Mouse (Mus musculus): Measurements from ENCODE around the gene Id2. TPM values are rescaled to one million over a fixed set of nuclear protein-coding genes. Genes with fewer than 3 reads are reported as not detected.

The Id2 gene
- 81.9 and 156 TPM in 2 replicates for total RNA-seq (2014; rRNA removed)
- polyA plus RNA-seq (2012; rRNA removed), result 172 and 199 TPM in 2 replicates

- Histone ChIP-seq H3K27ac (replicated peaks; ENCODE audit: insufficient read depth, low read depth, low read length) (peak within 1 kb of the TSS; percentile 99), H3K4me1 (ENCODE audit: control insufficient read depth, insufficient read depth, low read length) (peaks cover 8% of the 10 kb centered on the region), H3K27me3 (ENCODE audit: control insufficient read depth, insufficient read depth, low read length) (no peaks in the 10 kb centered on the region), H3K79me2 (ENCODE audit: control insufficient read depth, insufficient read depth, low read length) (peaks cover 7% of the 10 kb centered on the region; the same call in 1 of the 2 replicates), H3K9ac (ENCODE audit: low read depth, low read length) (peak within 1 kb of the TSS; percentile 93), H3K36me3 (ENCODE audit: control insufficient read depth, insufficient read depth, low read length) (peaks cover 4% of the 10 kb centered on the region; the same call in 1 of the 2 replicates), H3K4me3 (ENCODE audit: insufficient read depth, low read depth, low read length) (peak within 1 kb of the TSS; percentile 73)
- TF ChIP-seq POLR2A (IDR thresholded peaks at IDR 0.05; ENCODE audit: extremely low read depth, insufficient read depth, low read length), result no peak
- no peak for TF ChIP-seq CTCF (IDR thresholded peaks at IDR 0.05; ENCODE audit: low read depth, low read length)
- DNase-seq (ENCODE audit: extremely low read depth, low read depth, low spot score), result no peak
- WGBS, result 3% methylated on average over 1 of the region's 1 CpGs
Measured at GRCm38 (mm10) chr12:25097052-25097209, at the start of gene Id2. Gene Id2, minus strand, starts transcription at chr12:25097140.

DNA sequence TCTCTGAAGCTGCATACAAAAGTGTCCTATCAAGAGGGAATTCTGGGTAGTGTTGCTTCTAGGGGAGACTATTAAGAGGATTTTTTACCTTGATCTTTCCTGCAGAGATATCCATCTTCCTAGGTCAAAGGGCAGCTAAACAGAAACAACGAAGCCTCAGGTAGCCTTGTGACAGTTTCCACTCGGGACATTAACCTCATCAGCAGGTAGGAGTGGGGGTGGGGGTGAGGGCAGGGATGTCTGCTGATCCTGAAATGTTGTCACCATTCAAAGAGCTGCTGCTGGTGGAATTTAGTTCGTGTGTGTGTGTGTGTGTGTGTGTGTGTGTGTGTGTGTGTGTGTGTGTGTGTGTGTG, 48.4 kb upstream of the Id2 start:
- Histone ChIP-seq H3K36me3 (ENCODE audit: control insufficient read depth, insufficient read depth, low read length) (no peaks in the 10 kb centered on the region), H3K9ac (ENCODE audit: low read depth, low read length) (no peak overlapping the region), H3K27me3 (ENCODE audit: control insufficient read depth, insufficient read depth, low read length) (no peaks in the 10 kb centered on the region), H3K79me2 (ENCODE audit: control insufficient read depth, insufficient read depth, low read length) (no peaks in the 10 kb centered on the region), H3K4me1 (ENCODE audit: control insufficient read depth, insufficient read depth, low read length) (peaks cover 33% of the 10 kb centered on the region), H3K27ac (replicated peaks; ENCODE audit: insufficient read depth, low read depth, low read length) (peak overlapping the region; percentile 44; the same call in 1 of the 2 replicates), H3K4me3 (ENCODE audit: insufficient read depth, low read depth, low read length) (no peak overlapping the region)
- TF ChIP-seq POLR2A (IDR thresholded peaks at IDR 0.05; ENCODE audit: extremely low read depth, insufficient read depth, low read length) (no peak), CTCF (IDR thresholded peaks at IDR 0.05; ENCODE audit: low read depth, low read length) (no peak)
- WGBS, result 15% methylated on average over 3 of the region's 3 CpGs
- peak; percentile 66 for DNase-seq (ENCODE audit: extremely low read depth, low read depth, low spot score)

DNA sequence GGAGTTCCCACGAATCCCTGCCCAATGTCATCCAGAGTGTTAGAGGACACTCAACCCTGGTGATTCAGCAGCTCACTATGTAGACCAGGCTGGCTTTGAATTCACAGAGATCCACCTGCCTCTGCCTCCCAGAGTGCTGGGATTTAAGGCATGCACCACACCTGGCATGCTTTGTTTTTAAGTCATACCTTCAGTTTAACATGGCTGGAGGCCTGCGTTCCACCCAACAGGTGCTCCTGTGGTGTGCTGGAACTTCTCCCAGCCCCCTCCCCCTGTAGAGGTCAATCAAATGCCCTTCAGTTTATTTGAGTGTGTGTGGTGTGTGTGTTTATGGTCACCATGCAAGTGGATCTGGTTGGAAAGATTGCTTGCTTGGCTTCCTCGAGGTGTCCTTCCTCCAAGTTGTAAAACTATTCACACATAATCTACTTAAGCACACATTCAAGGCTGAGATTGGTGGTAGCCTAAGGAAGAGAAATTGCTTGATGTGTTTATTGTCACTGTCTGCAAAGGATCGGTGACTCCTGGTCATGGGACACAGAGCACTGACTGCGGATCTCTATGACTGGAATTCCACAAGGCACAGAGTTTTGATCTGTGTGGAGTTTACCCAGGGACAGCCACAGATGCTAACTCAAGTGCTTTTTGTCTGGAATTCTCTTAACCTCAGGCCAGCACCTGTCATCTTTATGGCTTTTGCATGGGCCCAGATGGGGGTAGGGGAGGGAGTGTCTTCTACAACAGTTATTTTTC, 47.8 kb upstream of the Id2 start:
- TF ChIP-seq POLR2A (IDR thresholded peaks at IDR 0.05; ENCODE audit: extremely low read depth, insufficient read depth, low read length) (no peak), CTCF (IDR thresholded peaks at IDR 0.05; ENCODE audit: low read depth, low read length) (no peak)
- H3K4me1 ChIP-seq (ENCODE audit: control insufficient read depth, insufficient read depth, low read length), result peaks cover 36% of the 10 kb centered on the region
- no peaks in the 10 kb centered on the region for H3K36me3 ChIP-seq (ENCODE audit: control insufficient read depth, insufficient read depth, low read length)
- H3K4me3 ChIP-seq (ENCODE audit: insufficient read depth, low read depth, low read length), result no peak overlapping the region
- no peak overlapping the region for H3K9ac ChIP-seq (ENCODE audit: low read depth, low read length)
- no peak for DNase-seq (ENCODE audit: extremely low read depth, low read depth, low spot score)
- no peaks in the 10 kb centered on the region for H3K27me3 ChIP-seq (ENCODE audit: control insufficient read depth, insufficient read depth, low read length)
- H3K27ac ChIP-seq (replicated peaks; ENCODE audit: insufficient read depth, low read depth, low read length), result peak overlapping the region; percentile 44
- WGBS, result 76% methylated on average over 5 of the region's 5 CpGs
- H3K79me2 ChIP-seq (ENCODE audit: control insufficient read depth, insufficient read depth, low read length), result no peaks in the 10 kb centered on the region

- TF ChIP-seq CTCF (IDR thresholded peaks at IDR 0.05; ENCODE audit: low read depth, low read length), result no peak
- H3K79me2 ChIP-seq (ENCODE audit: control insufficient read depth, insufficient read depth, low read length), result no peaks in the 10 kb centered on the region
- H3K9ac ChIP-seq (ENCODE audit: low read depth, low read length), result no peak overlapping the region
- no peaks in the 10 kb centered on the region for H3K36me3 ChIP-seq (ENCODE audit: control insufficient read depth, insufficient read depth, low read length)
- no peaks in the 10 kb centered on the region for H3K27me3 ChIP-seq (ENCODE audit: control insufficient read depth, insufficient read depth, low read length)
- DNase-seq (ENCODE audit: extremely low read depth, low read depth, low spot score), result peak; percentile 70
- peaks cover 41% of the 10 kb centered on the region for H3K4me1 ChIP-seq (ENCODE audit: control insufficient read depth, insufficient read depth, low read length)
- H3K27ac ChIP-seq (replicated peaks; ENCODE audit: insufficient read depth, low read depth, low read length), result peak overlapping the region; percentile 77
- WGBS, result 35% methylated on average over 2 of the region's 2 CpGs
- no peak overlapping the region for H3K4me3 ChIP-seq (ENCODE audit: insufficient read depth, low read depth, low read length)
Measured at GRCm38 (mm10) chr12:25143492-25143891, 46.6 kb upstream of the Id2 start.

- DNase-seq (ENCODE audit: extremely low read depth, low read depth, low spot score), result no peak
- TF ChIP-seq CTCF (IDR thresholded peaks at IDR 0.05; ENCODE audit: low read depth, low read length) (no peak), POLR2A (IDR thresholded peaks at IDR 0.05; ENCODE audit: extremely low read depth, insufficient read depth, low read length) (no peak)
- H3K4me3 ChIP-seq (ENCODE audit: insufficient read depth, low read depth, low read length), result no peak overlapping the region
- H3K36me3 ChIP-seq (ENCODE audit: control insufficient read depth, insufficient read depth, low read length), result no peaks in the 10 kb centered on the region
- 0 out of 2 replicates have a peak overlapping the region, but pooled peaks have one; percentile 6 for H3K9ac ChIP-seq (ENCODE audit: low read depth, low read length)
- H3K4me1 ChIP-seq (ENCODE audit: control insufficient read depth, insufficient read depth, low read length), result peaks cover 42% of the 10 kb centered on the region
- peak overlapping the region; percentile 95 for H3K27ac ChIP-seq (replicated peaks; ENCODE audit: insufficient read depth, low read depth, low read length)
- H3K79me2 ChIP-seq (ENCODE audit: control insufficient read depth, insufficient read depth, low read length), result no peaks in the 10 kb centered on the region
- 44% methylated on average over 7 of the region's 7 CpGs for WGBS
- no peaks in the 10 kb centered on the region for H3K27me3 ChIP-seq (ENCODE audit: control insufficient read depth, insufficient read depth, low read length)
Measured at GRCm38 (mm10) chr12:25142251-25142650, 45.3 kb upstream of the Id2 start.

DNA sequence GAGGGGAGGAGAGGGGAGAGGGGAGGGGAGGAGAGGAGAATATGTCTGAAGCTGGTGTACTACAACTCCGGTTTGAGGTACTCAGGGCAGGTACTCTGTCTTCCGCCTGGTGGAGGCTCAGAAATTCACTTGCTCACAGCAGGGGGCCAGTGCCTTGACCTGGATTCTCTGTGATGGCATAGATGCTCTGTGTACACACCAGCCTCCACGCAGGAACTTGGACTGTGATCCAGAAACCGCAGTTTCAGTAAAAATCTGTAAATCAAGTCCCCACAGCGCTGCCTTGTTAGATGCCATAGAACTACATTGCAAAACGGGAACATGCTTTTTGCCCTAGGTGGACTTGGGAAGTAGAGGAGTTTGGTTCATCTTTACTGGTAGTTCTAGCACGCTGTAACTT, 44.4 kb upstream of the Id2 start:
- peak; percentile 83 for DNase-seq (ENCODE audit: extremely low read depth, low read depth, low spot score)
- Histone ChIP-seq H3K4me1 (ENCODE audit: control insufficient read depth, insufficient read depth, low read length) (peaks cover 42% of the 10 kb centered on the region), H3K27ac (replicated peaks; ENCODE audit: insufficient read depth, low read depth, low read length) (peak overlapping the region; percentile 95), H3K79me2 (ENCODE audit: control insufficient read depth, insufficient read depth, low read length) (no peaks in the 10 kb centered on the region), H3K36me3 (ENCODE audit: control insufficient read depth, insufficient read depth, low read length) (no peaks in the 10 kb centered on the region), H3K27me3 (ENCODE audit: control insufficient read depth, insufficient read depth, low read length) (no peaks in the 10 kb centered on the region), H3K4me3 (ENCODE audit: insufficient read depth, low read depth, low read length) (peak overlapping the region; percentile 13; the same call in 1 of the 2 replicates), H3K9ac (ENCODE audit: low read depth, low read length) (peak overlapping the region; percentile 69)
- peak; percentile 39 for TF ChIP-seq CTCF (IDR thresholded peaks at IDR 0.05; ENCODE audit: low read depth, low read length)
- no peak for TF ChIP-seq POLR2A (IDR thresholded peaks at IDR 0.05; ENCODE audit: extremely low read depth, insufficient read depth, low read length)
- 20% methylated on average over 7 of the region's 7 CpGs for WGBS

Data from liver, adult 2 months (tissue).